Mouse (Mus musculus) hindbrain, embryonic 16.5 days (tissue): ENCODE measurements at regions not wholly inside any gene's neighbourhood (a gene's known extent, or its start where the extent isn't known, plus 50 kb on each side); places are given as distances from the start of the nearest gene placed in this dataset.
"Not testable (repeated sequence)": the region's sequence is repeated elsewhere in the genome, so short reads cannot be mapped to it uniquely, and the experiment has no call there.

Experiments used
- ATAC-seq: fragments of 200-750 bp; cut with Nextera tagmentation; 2 replicates; pipeline ENCODE4 v1.8.0; 2017; ENCODE audit warnings: moderate TSS enrichment, moderate library complexity
- H3K27ac ChIP-seq: fragments of 300-500 bp; sonication (generic); 2 replicates; pipeline ENCODE4 v1.5.1; 2014; ENCODE audit warnings: low read depth, mild to moderate bottlenecking, control low read depth, low read length, moderate library complexity
- H3K27me3 ChIP-seq: fragments of 300-500 bp; sonication (generic); replicated peaks from 2 replicates; pipeline ENCODE4 v1.6.1; 2014; ENCODE audit warnings: low read length; ENCODE audit not compliant: control insufficient read depth, insufficient read depth
- H3K36me3 ChIP-seq: fragments of 300-500 bp; sonication (generic); 2 replicates; pipeline ENCODE4 v1.6.1; 2014; ENCODE audit warnings: mild to moderate bottlenecking, low read length, moderate library complexity, mixed read lengths; ENCODE audit not compliant: control insufficient read depth, insufficient read depth
- H3K4me1 ChIP-seq: fragments of 300-500 bp; sonication (generic); 2 replicates; pipeline ENCODE4 v1.6.1; 2014; ENCODE audit warnings: low read depth, low read length; ENCODE audit not compliant: control insufficient read depth, insufficient read depth
- H3K4me2 ChIP-seq: fragments of 300-500 bp; sonication (generic); 2 replicates; pipeline ENCODE4 v1.6.1; 2014; ENCODE audit warnings: mild to moderate bottlenecking, low read length, control low read depth, moderate library complexity
- H3K4me3 ChIP-seq: fragments of 300-500 bp; sonication (generic); 2 replicates; pipeline ENCODE4 v1.5.1; 2014; ENCODE audit warnings: mild to moderate bottlenecking, low read length, control low read depth, moderate library complexity
- H3K9ac ChIP-seq: fragments of 300-500 bp; sonication (generic); 2 replicates; pipeline ENCODE4 v1.6.1; 2014; ENCODE audit warnings: low read depth, mild to moderate bottlenecking, control low read depth, low read length, moderate library complexity
- H3K9me3 ChIP-seq: fragments of 300-500 bp; sonication (generic); 2 replicates; pipeline ENCODE4 v1.6.1; 2014; ENCODE audit warnings: mild to moderate bottlenecking, low read length, moderate library complexity; ENCODE audit not compliant: control insufficient read depth
- WGBS: fragments of 180-500 bp; shearing (Covaris S2); extraction: QIAGEN DNeasy Blood & Tissue Kit; methylation state at CpG from one replicate; pipeline ENCODE4 v1.1.7; 2014; 5-methylcytosine and 5-hydroxymethylcytosine counted together

DNA sequence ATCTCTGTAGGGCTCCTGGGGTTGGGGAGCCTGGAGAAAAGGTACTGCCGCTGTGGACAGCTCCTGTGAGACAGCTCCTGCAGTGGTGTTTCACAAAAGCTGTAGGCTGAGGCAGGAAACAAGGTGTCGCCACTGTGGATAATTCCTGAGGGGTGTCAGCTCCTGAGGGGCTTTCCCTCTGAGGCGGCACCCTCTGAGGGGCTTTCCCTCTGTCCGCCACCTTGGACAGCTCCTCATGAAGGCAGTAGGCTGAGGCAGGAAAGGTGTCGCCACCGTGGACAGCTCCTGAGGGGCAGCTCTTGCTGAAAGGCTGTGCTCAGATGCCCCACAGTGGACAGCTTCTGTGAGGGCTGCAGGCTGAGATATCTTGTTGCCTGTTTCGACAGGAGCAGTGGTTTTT lies 127.1 kb downstream of the Cyld start:
- WGBS: 86% methylated on average over 7 of the region's 7 CpGs
- Histone ChIP-seq H3K36me3 (no peaks in the 10 kb centered on the region), H3K4me2 (no peak overlapping the region), H3K9ac (no peak overlapping the region), H3K27ac (no peak overlapping the region), H3K9me3 (no peaks in the 10 kb centered on the region), H3K4me3 (no peak overlapping the region), H3K27me3 (no peaks in the 10 kb centered on the region), H3K4me1 (no peaks in the 10 kb centered on the region)
- ATAC-seq: no peak

DNA sequence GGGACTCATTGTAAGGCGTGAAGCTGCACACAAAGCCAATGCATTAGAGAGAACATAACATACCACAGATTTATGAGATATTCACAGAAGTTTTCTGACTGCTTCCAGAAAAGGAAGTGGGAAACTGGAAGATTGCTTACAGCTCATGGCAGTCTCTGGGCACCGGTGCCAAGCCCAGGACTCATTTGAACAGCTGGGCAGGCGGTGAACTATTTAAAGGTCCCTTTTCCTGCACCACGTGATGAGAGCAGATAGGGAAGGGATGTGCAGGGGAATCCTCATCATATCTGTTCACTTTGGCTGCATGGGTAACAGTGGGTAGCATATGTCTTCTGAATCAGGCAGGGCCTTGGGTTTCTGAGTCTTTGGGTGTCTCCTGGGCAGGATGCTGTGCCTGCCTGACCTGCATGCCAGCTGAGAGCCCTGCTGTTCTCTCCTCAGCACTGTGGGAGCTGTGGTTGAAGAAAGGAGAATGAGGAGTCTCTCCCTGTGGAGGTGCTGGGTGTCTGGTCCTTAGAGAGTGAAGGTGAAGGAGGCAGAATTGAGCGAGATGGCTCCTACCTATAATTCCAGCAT lies 123.5 kb downstream of the Cyld start:
- no peaks in the 10 kb centered on the region for H3K27me3 ChIP-seq
- 84% methylated on average over 5 of the region's 5 CpGs for WGBS
- ATAC-seq: no peak
- no peak overlapping the region for H3K27ac ChIP-seq
- no peaks in the 10 kb centered on the region for H3K36me3 ChIP-seq
- H3K4me1 ChIP-seq: no peaks in the 10 kb centered on the region
- H3K4me2 ChIP-seq: no peak overlapping the region
- H3K9me3 ChIP-seq: no peaks in the 10 kb centered on the region
- H3K4me3 ChIP-seq: no peak overlapping the region
- no peak overlapping the region for H3K9ac ChIP-seq

- 78% methylated on average over 5 of the region's 5 CpGs for WGBS
- peaks cover 2% of the 10 kb centered on the region; the same call in 1 of the 2 replicates for H3K4me1 ChIP-seq
- no peak for ATAC-seq
Observed at GRCm38 (mm10) chr8:88816461-88816860, 119.6 kb downstream of the Cyld start.

DNA sequence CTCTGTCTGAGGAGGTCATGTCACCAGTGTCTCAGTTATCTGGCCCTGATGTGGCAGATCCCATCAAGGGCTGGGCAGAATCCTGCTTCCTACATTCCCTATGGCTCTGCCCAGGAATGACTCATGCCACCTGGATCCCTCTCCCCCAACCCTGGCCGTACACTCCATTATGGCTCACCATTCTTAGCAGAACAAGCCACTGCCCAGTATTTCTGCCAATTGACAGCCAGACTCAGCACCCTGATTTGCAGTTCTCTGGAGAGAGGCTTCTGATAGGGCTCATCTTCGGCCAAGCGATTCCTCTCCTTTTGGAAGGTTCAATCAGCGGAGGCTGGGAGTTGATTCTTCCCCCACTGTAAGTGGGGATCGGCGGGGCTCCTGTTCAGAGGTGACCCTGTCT lies 117.4 kb downstream of the Cyld start:
- H3K4me2 ChIP-seq: no peak overlapping the region
- no peak overlapping the region for H3K4me3 ChIP-seq
- H3K9me3 ChIP-seq: no peaks in the 10 kb centered on the region
- H3K4me1 ChIP-seq: peaks cover 2% of the 10 kb centered on the region; the same call in 1 of the 2 replicates
- ATAC-seq: no peak
- H3K9ac ChIP-seq: no peak overlapping the region
- H3K27me3 ChIP-seq: no peaks in the 10 kb centered on the region
- 86% methylated on average over 6 of the region's 6 CpGs for WGBS
- no peaks in the 10 kb centered on the region for H3K36me3 ChIP-seq
- no peak overlapping the region for H3K27ac ChIP-seq

More at GRCm38 (mm10) chr8:88816461-88816860, 119.6 kb downstream of the Cyld start:
- Histone ChIP-seq H3K9ac (no peak overlapping the region), H3K4me3 (no peak overlapping the region), H3K36me3 (no peaks in the 10 kb centered on the region), H3K9me3 (no peaks in the 10 kb centered on the region), H3K27me3 (no peaks in the 10 kb centered on the region), H3K27ac (no peak overlapping the region), H3K4me2 (no peak overlapping the region)

DNA sequence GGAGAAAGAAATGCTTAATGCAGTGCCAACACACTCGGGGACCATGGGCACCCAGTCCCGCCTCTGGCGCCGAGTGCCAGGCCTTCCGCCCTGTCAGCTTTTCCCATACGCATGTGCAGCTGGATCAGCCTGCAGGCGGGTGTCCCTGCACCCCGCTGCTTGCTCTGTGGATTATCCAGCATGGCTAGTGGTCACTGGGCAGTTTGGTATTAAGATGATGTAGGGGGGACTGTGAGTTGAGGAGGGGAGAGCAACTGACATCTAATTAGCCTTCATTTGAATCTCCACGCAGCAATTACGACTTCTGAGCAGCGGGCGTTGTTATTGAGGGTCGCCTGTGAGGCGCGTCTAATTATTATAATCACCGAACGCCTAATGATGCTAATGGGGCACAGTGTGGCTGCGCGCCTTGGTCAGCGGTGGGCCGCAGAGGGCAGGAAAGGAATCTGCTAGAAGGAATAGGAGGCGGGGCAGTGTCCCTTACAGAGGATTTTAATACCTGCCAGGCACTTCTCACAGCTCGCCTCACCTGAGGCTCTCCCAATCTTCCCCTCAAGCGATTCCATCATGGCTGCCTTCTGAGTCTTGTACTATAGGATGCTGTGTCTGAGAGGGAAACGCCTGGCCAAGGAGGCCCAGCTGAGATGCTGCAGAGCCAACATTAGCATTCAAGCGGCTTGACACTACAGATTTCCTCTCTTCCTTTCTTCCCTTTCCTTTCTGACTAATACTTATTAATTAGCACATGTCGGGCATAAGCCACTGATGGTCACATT lies 116.3 kb downstream of the Cyld start:
- Histone ChIP-seq H3K27me3 (no peaks in the 10 kb centered on the region), H3K36me3 (no peaks in the 10 kb centered on the region), H3K4me1 (peaks cover 2% of the 10 kb centered on the region; the same call in 1 of the 2 replicates), H3K9ac (no peak overlapping the region), H3K27ac (no peak overlapping the region), H3K9me3 (no peaks in the 10 kb centered on the region), H3K4me3 (no peak overlapping the region), H3K4me2 (peak overlapping the region; percentile 18; the same call in 1 of the 2 replicates)
- 39% methylated on average over 27 of the region's 27 CpGs for WGBS
- no peak for ATAC-seq

GRCm38 (mm10) chr8:88806851-88807250 lies 110.0 kb downstream of the Cyld start:
- not testable (repeated sequence) for H3K4me3 ChIP-seq, H3K36me3 ChIP-seq, H3K9me3 ChIP-seq, H3K27ac ChIP-seq, ATAC-seq, H3K4me1 ChIP-seq, H3K4me2 ChIP-seq, H3K27me3 ChIP-seq, H3K9ac ChIP-seq
- WGBS: 91% methylated on average over 10 of the region's 10 CpGs
